Mouse (Mus musculus) spleen, adult 2 months (tissue): ENCODE results near the gene Mtrf1l.

ENCODE experiments used
- CTCF ChIP-seq: fragments of 200-500 bp; IDR thresholded peaks from 2 replicates; pipeline ENCODE4 v1.5.1; 2011; ENCODE audit warnings: mild to moderate bottlenecking, inconsistent platforms; ENCODE audit not compliant: insufficient read depth, insufficient read length, insufficient replicate concordance; ENCODE audit errors: extremely low read depth
- POLR2A ChIP-seq: fragments of 200-500 bp; IDR thresholded peaks from 2 replicates; pipeline ENCODE4 v1.6.1; 2011; ENCODE audit warnings: low read depth, low read length, inconsistent platforms

- TF ChIP-seq CTCF (no peak), POLR2A (no peak)
These were observed 16.7 kb downstream of the Mtrf1l start for GRCm38 (mm10) chr10:5806996-5807395.
